Mouse (Mus musculus) adrenal gland, postnatal 25 days (tissue): ENCODE measurements at regions not wholly inside any gene's neighbourhood (a gene's known extent, or its start where the extent isn't known, plus 50 kb on each side); places are given as distances from the start of the nearest gene placed in this dataset.
A peak's percentile ranks its signal among the peaks of the same experiment; 100 is the strongest.

Source experiments
- DNase-seq: peaks from one replicate; pipeline ENCODE4 v3.0.0; 2021; ENCODE audit warnings: mixed read lengths

- no peak for DNase-seq
Measured at GRCm38 (mm10) chr1:107908236-107909063, 318.6 kb downstream of the Serpinb8 start.

DNA sequence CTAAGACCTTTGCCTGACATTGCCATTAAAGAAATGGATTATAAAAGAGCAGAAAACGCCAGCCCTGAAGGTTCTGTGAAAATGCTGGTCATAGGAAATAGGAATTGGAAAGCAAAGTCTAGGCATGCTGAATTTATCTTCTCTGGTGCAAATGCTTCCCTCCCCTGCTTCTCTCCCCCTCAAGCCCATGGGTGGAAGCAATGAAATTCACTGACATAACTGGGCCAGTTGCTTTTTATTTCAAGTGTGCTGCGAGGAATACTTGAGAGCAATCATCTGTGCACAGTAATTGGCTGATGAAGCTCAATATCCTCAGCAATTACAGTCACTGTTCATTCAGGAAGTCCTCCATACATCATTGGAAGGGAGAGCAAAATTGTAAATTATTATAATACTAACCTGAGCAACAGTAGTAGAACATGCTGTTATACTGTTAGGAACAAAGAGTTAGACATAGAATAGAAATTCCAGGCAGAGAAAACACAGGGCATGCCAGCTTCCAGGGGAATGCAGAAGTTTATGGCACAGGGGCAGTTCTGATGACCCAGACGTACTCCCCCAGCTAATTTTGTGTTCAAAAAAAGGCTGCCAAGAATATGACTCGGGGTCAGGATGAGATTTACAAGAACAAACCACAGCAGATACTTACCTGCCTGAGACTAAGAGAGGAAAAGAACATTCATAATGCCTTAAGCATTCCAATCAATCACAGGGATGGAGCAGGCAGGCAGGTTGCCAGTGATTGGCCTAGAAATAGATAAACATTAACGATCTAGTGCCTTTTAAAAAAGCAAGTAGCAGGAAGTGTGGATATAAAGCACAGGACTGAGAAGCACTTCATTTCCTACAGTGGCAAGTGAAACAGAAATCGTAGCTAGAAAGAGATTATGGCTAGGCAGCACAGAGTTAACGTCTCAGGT is 325.1 kb downstream of the Serpinb8 start:
- DNase-seq = no peak

DNA sequence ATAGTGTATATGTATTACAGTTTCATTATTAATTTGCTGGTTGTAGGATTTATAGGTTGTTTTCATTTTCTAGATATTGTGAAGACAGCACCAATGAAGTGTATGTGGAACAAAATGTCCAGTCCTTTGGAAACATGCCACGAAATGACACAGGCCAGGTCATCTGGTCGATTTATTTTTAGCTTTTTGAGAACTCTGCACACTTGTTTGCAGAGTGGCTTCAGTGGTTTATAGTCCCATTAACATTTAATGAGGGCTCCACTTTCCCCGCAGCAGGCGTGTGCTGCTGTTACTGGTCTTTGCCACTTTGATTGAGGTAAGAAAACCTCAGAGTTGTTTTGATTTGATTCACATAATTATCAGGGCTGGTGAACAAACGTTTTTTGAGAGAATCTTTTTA is 327.2 kb downstream of the Serpinb8 start:
- DNase-seq = no peak

DNA sequence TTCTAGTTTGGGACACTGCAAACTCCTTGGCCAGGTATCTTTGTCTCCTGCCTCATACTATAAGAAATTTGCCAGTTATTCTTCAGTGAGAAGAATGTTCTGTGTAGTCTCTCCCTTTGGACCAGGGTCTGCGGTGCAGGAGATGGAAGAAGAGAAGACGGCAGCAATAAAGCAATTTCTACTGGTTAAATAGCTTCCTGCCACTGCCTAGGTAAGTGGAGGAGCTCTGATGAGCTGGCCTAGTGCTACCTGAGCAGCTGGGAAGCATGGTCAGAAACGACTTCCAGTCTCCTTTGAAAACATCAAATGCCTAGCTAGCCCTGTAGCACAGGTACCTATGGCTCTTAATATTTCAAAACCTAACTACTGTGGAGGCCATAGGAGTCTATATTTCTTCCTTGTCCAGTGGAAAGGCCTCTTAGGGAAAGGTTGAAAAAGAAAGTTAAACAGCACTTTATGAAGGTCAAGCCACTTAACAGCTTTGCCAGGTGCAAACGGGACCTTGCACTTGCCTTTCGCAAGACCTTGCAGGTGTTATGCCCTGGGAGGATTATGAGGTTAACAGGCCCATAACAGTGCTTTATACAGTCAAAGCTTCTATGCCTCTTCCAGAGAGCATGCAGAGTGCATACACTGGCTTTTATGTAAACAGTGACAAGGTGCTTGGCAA is 351.9 kb downstream of the Serpinb8 start:
- no peak for DNase-seq

DNA sequence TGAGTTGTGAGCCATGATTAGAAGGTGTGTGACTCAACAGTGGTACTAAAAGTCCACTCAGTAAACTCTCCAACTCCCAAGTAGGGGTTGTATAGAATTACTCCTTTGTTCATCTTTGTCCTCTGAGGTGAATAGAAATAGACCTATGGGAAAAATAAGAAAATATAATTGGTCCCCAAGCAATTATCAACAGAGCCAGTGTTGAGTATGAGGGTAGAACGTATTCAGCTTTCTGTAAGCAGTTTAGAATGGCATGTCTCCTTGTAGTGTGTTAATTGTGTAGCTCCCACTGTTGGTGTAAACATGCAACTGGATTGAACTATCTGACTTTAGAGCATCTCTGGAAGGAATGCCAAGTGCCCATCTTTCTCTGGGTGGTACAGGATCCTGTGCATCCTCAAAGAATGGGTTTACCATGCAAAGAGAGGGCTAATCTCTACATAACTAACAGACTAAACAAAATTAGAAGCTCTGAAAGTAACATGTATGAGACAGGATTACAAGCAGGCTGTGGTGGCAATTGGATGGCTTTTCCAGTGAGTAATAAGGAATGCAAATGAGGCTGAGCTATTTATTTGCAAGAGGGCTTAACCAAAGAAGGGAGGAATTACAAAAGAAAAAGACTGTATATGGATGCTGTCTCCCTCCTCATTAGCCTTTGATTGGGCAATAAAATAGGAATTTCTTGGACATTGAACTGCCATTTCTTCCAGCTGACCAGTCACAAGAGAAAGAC is 356.6 kb downstream of the Serpinb8 start:
- no peak for DNase-seq

DNA sequence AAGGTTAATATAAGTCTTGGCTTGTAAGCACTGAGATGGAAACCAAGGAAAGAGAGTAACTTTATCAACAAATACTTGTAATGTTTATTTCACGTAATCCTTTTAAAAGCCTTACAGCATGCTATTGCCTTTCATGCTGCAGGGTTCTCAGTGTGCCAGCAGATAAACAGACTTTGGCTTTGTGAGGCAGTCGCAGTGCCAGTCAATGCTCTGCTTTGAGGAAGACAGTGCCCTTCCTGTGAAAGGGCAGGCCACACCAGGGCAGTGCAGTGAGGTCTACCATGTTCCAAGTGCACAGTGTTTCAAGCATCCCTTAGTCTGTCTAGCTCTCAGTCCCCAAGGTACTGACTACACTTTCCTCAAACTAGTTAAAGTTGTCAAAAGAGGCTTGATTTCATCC is 360.6 kb downstream of the Serpinb8 start:
- DNase-seq = no peak

- no peak for DNase-seq
Measured at GRCm38 (mm10) chr1:107961009-107961408, 371.2 kb downstream of the Serpinb8 start.

- DNase-seq = no peak
Measured at GRCm38 (mm10) chr1:107975626-107976335, 386.0 kb downstream of the Serpinb8 start.

DNA sequence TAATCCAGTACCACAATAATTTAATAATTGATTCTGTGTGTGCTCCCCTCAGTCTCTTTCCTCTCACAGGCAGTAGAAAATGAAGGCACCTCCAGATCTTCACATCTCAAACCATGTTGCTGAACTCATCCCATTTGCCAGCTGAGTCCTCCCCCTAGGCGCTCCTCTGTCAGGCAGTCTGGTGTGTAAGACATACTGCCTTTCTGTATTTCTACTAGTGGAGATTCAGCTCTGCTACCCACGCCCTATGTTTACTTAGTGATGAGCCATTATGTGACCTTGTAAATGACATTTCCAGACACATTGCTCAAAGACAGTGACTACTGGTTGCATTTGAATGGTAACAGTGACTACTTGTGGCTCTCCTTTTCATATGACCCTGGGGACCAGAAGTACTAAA is 387.9 kb downstream of the Serpinb8 start:
- DNase-seq = peak; percentile 5

DNA sequence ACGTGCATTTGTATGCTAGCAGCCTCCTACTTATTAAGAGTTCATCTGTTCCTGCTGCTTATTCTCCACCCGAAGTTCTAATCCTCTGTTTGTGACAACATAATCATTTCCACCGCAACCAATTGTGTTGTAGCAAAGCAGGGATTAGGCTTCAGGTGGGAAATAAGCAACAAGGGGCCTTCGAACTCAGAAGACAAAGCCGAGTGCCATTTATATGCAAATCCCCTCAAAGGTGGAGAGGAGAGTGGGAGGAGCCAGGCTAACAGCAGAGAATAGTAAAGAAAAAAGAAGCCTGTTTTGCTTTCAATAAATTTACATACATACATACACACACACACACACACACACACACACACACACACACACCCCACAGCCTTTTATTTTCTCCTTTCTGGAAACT is 388.6 kb downstream of the Serpinb8 start:
- DNase-seq = no peak

DNA sequence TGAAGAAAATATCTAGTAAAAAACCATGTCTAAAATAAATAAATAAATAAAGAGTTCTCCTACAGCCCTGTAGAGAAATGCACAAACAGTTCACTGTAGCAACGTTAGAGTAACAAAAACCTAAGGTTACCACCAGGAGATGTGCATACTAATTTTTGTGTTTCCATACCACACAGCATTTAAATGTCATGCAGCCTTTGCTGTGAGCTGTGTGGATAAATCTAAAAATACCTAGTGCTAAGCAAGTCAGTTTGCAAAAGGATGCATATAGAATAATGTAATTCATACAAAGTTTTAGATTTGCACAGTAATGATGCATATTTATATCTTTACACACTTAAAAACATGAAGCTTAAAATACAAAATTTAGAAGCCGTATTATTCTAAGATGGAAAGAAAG is 395.8 kb downstream of the Serpinb8 start:
- DNase-seq = no peak

DNA sequence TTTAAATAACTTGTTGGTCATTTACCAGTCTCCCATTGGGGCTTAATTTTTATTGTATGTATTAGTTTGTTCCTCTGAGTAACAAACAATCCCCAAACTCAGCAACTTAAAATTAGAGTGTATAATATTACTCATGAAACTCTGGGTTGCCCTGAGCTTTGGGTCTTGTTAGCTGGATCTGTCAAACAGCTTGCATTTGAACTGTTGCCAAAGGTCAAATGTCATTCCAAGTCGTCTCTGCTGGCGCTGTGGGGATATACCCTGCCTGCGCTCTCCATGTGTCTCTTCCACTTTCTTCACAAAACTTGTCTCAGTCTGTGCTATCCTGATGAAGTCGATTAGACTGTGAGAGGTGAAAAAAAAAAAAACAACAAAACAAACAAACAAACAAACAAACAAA is 398.3 kb downstream of the Serpinb8 start:
- DNase-seq = no peak

DNA sequence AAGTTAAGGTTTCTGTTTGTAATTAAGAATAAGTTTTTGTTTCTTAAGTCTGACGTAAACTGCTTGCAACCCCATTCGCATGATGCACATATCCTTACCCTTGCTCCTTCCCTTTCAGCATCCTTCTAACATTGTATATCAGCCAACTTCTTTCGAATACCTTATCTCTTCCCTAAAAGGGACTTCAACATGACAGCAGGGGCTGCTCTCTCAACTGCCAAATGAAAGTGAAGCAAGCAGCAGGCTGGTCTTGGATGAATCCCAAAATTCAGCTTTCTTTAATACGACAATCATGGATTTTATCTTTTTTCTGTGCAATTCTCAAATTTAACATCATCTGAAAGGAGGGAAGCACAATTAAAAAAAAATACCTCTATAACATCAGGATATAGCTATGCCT is 403.2 kb downstream of the Serpinb8 start:
- DNase-seq = no peak

DNA sequence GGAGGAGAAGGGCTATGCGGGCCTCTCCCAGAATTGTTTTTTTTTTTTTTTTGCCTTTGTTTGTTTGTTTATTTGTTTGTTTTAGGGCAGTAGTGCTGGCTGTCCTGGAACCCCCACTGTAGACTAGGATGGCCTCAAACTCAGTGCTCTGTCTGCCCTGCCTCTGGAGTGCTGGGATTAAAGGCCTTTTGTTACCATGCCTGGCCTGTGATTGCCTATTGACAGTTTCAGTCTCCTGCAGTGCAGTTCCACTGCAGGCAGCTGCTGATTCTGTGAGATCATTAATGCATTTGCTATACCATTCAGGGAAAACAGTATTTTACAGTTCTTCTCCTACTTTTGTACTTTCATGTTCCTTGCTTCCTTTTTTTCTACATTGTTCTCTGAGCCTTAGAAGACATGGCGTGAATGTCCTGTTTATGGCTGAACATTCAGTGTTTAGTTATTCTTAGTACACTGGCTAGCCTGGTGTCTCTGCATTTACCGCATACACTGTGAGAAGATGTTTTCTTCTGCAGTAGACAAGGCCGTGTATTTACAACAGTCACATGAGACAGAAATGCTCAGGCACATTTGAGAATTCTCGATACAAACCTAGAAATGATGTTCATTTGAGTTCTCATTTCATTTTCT is 434.0 kb downstream of the Serpinb8 start:
- no peak for DNase-seq

DNA sequence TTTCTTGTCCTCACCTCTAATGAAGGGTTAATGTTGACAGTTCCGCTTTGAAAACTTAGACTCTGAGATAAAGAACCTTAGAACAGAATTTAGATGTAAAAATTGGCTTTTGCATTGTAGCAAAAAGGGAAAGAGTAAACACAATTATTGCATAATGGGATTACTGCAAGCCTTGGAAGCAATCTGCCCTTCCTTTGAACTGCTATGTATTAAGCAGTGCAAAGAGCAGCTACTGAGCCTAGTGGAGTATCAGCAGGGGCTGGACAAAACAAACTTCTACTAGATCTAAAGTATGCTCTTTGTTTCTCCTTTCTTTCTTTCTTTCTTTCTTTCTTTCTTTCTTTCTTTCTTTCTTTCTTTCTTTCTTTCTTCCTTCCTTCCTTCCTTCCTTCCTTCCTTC is 434.9 kb downstream of the Serpinb8 start:
- DNase-seq = no peak

DNA sequence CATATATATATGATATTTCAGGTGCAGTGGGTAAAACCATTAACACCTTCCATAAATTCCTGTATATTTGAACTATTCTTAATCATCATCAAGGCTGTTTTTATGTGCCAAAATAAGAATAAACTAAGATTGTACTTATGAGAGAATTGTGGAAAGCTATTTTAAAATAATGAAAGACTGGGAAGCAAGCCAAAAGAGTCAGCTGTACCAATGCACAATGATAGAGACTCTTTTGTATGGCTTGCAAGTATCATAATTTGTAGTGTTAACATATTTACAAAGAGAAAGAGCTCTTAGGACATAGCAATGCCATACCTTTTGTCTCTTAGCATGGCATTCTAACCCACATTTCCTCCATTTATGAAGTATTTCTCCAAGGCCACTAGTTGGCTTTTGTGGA is 436.7 kb downstream of the Serpinb8 start:
- DNase-seq = no peak

GRCm38 (mm10) chr1:108046194-108046593 is 456.4 kb downstream of the Serpinb8 start:
- DNase-seq = peak; percentile 28

- DNase-seq = no peak
Measured at GRCm38 (mm10) chr1:108046857-108047714, 457.3 kb downstream of the Serpinb8 start.

DNA sequence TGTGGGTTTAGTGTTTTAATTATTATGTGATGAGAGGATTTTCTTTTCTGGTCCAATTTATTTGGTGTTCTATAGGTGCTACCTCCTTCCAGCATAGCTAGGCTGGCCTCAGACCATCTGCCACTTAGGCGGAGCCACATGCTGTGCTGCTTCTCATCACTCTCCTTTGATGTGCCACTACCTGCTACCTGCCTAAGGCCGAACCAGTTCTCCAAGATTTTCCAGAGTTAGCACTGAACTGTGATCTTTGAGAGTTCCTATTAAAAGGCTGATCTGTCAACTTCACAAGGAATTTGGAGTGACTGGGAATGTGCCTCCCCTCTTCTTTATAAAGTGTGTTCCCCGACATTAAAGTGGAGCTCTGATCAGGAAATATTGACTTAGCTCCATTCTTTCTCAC is 504.8 kb downstream of the Serpinb8 start:
- no peak for DNase-seq

DNA sequence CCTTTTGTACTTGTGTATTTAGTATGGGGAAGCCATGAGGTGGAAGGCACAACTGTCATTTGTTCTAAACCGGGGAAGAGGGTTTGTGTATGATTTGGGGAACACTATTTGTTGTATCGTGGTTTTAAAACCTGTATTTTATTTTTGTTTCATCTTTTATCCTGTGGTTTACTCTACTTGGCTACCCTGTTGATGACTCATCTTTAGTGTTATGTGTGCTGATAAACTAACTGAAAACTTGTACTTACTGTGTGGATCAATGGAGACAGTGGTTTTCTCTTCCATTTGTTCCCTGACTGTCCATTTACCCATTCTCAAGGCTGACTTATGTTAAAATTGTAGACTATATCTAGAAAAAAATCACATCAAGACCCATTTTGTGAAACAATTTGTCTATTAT is 512.8 kb downstream of the Serpinb8 start:
- no peak for DNase-seq
